Mouse (Mus musculus): ENCODE measurements around the gene 1110032A03Rik. TPM values are rescaled to one million over a fixed set of nuclear protein-coding genes. Genes with fewer than 3 reads are reported as not detected.
A peak's percentile ranks its signal among the peaks of the same experiment; 100 is the strongest.

1110032A03Rik gene
- 10 to 100 TPM; 30.3 to 31.9 TPM for total RNA-seq (2021)
- long read RNA-seq, experiment 1, transcript 1110032A03Rik-201 (4 exons, 2,082 nt), result major isoform, 16 of 18 reads
- long read RNA-seq, experiment 1, partial matches to known transcripts, result 0 of 18 reads
- long read RNA-seq, experiment 1, other reads (novel, unspliced or antisense), result 1 of 18 reads
- long read RNA-seq, experiment 2, transcript 1110032A03Rik-201 (4 exons, 2,082 nt), result major isoform, 28 of 39 reads
- long read RNA-seq, experiment 2, partial matches to known transcripts, result 6 of 39 reads
- long read RNA-seq, experiment 2, other reads (novel, unspliced or antisense), result 2 of 39 reads

DNA sequence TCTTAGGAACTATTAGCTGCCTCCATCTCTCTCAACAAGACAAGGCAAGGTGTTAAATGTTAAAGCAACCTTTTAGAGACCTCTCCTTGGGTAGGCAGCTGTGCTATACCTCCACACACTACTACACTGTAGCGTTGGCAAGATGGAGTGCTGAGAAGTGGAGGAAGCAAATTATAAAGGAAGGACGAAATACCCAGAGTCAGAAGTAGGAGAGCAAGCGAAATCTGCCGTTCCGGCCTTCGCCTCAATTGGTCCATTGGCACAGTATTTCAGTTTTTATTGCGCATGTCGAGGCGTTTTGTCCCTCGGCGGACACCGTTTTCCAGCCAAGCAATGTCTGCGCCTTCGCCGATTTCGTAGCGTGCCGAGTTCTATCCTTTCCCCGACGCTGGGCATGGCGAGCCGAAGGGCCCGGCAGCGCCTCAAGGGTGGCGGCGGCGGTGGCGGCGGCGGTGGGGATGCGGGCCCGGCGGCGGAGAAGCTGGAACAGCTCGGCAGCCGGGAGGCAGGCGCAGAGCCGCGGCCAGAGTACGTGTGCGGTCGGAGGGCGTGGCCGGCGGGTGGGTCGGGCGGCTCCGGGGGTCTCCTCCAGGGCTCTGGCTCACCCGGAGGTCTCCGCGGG is at the start of gene 1110032A03Rik, which contains the start of gene Alg9:
Gene 1110032A03Rik, minus strand, starts transcription at position 530 of the 622 bp plus-strand sequence.
Gene Alg9, plus strand, starts transcription at position 29 of the 622 bp plus-strand sequence.
- DNase-seq (ENCODE audit: low spot score in 2 of 2), result peak; percentile 87 to 90

DNA sequence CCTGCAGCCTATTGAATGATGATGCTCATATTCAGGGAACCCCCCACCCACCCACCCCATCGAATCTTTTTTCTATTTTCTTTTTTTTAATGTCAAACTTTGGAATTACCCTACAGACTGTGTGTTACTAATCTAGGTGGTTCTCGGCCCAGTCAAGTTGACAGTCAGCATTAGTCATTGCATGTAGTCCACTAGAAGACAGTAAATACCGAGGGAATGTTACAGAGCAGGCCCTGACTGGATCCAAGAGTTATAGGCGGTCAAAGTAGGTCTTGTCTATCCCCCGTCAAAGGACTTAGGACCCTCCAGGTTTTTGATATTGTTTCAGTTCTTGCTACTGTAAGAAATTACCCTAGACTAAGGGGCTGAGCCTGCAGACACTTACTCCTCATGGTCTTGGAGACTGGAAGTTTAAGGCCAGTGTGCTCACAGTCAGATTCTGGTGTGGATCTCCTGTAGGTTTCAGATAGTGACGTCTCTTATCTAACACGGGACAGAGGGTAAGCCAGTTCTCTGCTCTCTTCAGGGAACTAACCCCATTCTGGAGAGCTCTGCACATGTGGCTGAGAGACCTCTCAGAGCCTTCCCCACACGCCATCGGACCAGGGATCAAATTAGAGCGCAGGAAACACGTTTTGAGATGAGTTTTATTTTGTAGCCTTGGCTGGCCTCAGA is 48.6 kb upstream of the 1110032A03Rik start:
- no peak for DNase-seq (ENCODE audit: low spot score in 2 of 2)

DNA sequence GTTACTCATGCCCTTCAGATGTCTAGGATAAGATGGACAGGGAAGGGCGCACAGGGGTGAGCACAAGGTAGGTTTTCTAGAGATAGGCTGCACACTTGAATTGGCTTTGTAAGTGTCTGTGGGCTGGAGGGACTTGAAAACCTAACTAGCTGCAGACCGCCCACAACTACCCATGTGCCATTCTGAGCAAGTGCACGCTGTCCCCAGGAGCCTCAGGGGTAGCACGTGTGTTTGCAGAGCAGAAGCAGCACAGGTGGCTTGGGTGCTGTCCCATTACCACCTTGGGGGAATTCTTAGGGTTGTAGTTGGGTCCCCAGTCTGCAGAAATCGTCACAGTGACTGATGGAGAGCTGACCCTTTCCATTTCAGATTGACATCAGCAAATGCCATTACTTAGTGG is 46.9 kb upstream of the 1110032A03Rik start:
- DNase-seq (ENCODE audit: low spot score in 2 of 2), result no peak

- DNase-seq (ENCODE audit: low spot score in 2 of 2), result no peak
Observed at GRCm38 (mm10) chr9:50821651-50822050, 46.3 kb upstream of the 1110032A03Rik start.

GRCm38 (mm10) chr9:50819716-50820115 is 44.4 kb upstream of the 1110032A03Rik start:
- peak in 1 of 2 experiments; percentile 40 for DNase-seq (ENCODE audit: low spot score in 2 of 2)

GRCm38 (mm10) chr9:50818050-50818449 is 42.7 kb upstream of the 1110032A03Rik start:
- DNase-seq (ENCODE audit: low spot score in 2 of 2), result no peak

DNA sequence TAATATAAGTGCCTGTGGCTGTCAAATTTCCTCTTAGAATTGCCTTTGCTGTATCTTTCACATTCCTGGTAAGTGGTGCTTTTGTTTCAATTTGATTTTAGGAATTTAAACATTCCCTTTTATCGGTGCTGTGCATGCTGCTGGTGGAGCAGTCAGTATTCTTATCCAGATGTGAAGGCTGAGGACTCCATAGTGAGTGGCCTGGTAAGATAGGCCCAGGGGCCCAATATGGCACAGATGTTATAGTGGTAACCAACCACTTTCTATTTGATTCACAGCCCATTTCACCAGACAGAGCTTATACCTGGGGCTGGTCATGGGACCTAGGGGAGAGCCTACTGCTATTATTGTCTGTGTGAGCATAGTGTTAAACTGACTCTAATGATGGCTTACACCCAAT is 41.2 kb upstream of the 1110032A03Rik start:
- DNase-seq (ENCODE audit: low spot score in 2 of 2), result no peak

DNA sequence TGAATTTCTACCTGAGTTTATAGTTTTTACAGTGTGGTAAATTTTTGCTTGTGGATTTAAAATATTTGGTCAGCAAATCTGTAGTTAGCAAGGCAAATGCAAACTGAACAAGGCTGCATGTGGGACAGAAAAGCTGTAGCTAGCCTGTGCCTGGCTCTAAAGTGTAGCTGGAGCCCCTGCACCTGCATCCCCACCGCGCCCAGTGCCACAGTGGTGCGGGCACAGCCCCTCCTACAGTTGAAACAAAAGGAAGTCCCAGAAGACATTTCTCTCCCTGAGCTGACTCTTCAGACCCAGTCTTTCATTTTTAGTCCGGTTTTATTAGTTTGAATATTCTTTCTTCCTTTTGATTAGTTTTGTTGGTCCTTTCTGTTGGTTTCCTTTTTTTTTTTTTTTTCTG is 40.3 kb upstream of the 1110032A03Rik start:
- DNase-seq (ENCODE audit: low spot score in 2 of 2), result no peak

DNA sequence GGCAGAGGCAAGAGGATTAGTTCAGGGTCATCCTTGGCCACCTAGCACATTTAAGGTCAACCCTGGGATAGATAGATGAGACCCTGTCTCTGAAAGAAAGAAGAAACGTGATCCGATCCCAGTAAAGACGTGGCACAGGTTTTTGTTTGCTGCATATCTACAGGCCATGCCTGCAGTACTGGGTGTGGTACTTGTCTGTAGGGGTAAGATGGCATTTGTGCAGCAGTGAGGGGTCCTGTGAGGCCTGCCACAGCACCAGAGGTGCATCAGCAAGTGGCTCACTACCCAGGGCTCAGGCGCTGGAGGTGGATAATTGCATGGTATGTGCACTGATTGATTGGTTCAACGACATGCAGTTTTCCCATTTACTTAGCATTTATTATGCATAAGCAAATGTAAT is 38.5 kb upstream of the 1110032A03Rik start:
- DNase-seq (ENCODE audit: low spot score in 2 of 2), result no peak

DNA sequence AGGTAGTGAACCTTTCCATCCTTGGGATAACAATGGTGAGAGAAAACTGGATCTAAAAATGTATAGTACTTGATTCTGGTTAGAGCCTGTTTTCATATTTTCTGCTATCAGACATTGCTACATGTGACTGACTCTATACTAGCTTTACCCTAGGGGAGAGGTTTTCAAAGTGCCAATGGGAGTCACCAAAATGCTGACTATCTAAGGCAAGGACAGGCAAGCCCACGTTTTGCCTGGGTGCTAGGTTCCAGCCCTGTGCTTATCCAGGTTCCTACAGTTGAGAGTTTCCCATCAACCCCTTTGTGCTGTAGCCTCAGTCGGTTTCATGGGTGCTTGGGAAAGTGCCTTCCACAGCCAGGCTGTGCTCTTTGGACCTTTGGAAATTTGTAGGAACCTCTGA is 36.4 kb upstream of the 1110032A03Rik start:
- DNase-seq (ENCODE audit: low spot score in 2 of 2), result no peak

DNA sequence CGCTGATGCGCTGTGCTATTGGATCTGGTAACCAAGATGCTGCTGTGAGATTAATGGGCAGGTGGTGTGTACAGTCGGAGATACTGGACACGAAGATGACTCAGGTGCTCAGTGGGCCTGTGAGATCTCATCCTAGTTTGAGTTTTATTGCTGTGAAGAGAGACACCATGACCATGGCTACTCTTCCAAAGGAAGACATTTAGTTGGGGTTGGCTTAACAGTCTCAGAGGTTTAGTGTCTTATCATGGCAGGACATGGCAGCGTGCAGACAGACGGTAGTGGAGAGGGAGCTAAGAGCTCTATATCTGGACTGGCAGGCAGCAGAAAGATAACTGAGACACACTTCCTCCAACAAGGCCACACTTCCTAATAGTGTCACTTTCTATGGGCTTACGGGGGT is 35.9 kb upstream of the 1110032A03Rik start:
- no peak for DNase-seq (ENCODE audit: low spot score in 2 of 2)

DNA sequence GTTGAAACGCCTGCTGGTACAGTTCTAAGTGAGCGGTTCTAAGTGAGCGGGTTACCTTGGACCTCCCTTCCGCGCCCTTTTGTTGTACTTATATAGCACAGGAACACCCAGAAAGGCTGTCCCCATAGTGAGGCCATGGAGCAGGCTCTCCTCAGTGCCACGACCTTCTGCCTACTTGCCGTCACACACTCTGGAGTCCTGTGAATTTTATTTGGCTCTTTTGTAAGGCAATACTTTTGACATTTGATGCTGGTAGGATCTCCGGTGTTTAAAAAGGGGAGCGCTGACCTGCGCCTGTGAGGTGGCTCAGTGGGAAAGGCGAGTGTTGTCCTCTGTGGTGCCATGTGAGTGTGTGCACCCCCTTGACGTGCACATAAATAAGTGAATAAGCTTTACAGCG is 33.8 kb upstream of the 1110032A03Rik start:
- DNase-seq (ENCODE audit: low spot score in 2 of 2), result no peak

DNA sequence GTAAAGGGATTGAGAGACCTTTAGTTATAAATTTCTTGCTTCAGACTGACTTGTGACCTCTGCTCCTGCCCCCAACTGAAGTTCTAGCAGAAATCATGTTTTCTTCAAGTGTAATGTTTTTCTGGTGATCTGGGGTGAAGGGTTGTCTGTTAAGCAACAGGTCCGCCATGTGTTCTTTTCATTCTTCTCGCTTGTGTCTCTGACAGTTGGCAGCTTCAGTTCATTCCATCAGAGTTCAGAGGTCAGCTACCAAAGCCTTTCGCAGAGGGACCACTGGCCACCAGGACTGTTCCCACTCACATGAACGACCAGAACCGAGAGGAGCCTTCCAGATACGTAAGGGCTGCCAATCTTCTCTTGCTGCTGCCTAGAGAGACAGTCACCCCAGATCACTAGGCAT is 33.2 kb upstream of the 1110032A03Rik start:
- no peak for DNase-seq (ENCODE audit: low spot score in 2 of 2)

DNA sequence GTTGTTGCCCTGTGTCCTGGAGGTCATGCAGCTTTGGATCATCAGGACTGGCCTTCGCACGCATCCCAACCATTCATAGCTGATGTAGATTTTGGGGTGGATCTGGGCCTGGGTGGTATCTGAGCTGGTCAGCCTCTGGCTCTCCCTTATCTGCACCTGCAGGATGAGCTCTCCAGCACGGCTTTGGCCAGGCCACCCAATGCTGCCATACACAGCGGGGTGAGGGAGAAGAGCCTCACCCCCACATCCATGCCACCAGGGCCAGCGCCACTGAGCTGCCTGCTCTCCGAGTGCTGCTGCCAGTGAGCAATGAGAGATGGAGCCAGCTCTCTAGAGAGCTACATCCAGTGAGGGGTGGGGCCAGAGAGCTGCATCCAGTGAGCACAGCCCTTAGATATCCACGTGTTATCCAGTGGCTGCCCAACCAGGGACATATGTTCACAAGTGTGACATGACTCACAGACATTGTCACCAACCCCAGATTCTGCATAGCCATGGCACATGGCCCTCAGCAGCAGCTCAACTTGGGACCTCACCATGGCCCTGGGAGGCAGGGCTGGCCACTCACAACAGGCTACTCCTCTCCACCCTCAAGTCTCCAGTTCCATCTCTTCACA is 27.8 kb upstream of the 1110032A03Rik start:
- no peak for DNase-seq (ENCODE audit: low spot score in 2 of 2)

GRCm38 (mm10) chr9:50800985-50801384 is 25.7 kb upstream of the 1110032A03Rik start:
- peak in 1 of 2 experiments; percentile 43 for DNase-seq (ENCODE audit: low spot score in 2 of 2)

- no peak for DNase-seq (ENCODE audit: low spot score in 2 of 2)
Observed at GRCm38 (mm10) chr9:50798368-50798767, 23.0 kb upstream of the 1110032A03Rik start.

GRCm38 (mm10) chr9:50797641-50798040 is 22.3 kb upstream of the 1110032A03Rik start:
- DNase-seq (ENCODE audit: low spot score in 2 of 2), result no peak

DNA sequence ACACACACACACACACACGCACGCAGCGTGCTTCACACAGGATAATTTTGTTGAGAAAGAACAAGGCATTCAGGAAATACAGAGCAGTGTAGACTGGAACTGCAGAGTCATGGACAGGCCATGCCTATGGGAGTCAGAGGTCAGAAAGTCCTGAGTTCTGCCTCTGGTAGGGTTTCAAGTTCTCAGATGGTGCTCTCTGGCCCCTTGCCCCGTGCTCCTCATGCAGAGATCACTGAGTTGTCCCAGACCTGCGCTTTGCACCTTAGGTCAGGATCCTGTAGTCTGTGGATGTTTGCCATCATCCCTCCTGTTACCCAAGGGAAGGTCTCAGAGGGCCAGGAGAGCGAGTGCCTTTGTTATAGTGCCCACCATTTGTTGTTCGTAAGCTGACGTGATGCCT is 21.5 kb upstream of the 1110032A03Rik start:
- no peak for DNase-seq (ENCODE audit: low spot score in 2 of 2)

GRCm38 (mm10) chr9:50795266-50795665 is 19.9 kb upstream of the 1110032A03Rik start:
- no peak for DNase-seq (ENCODE audit: low spot score in 2 of 2)

DNA sequence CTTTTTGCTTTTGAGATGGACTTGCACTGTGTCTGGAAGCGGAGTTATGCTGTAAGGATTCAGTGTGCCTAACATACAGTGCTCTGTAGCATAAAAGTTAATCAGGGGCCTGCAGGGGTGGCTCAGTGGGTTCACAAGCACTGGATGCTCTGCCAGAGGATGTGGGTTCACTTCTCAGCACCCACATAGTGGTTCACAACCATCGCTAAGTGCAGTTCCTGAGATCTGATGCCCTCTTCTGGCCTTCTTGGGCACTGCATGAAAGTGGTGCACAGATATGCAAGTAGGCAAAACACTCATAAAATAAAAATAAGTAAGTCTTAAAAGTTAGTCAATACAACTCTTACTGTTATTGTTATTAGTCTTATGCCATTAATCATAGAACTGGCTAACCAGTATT is 6.8 kb upstream of the 1110032A03Rik start:
- no peak for DNase-seq (ENCODE audit: low spot score in 2 of 2)

GRCm38 (mm10) chr9:50776162-50776760 is 941 bp upstream of the 1110032A03Rik start:
- DNase-seq (ENCODE audit: low spot score in 2 of 2), result no peak

Measured in layer of hippocampus, postnatal 14 days (tissue).